Mouse (Mus musculus): ENCODE measurements at regions not wholly inside any gene's neighbourhood (a gene's known extent, or its start where the extent isn't known, plus 50 kb on each side); places are given as distances from the start of the nearest gene placed in this dataset.

DNA sequence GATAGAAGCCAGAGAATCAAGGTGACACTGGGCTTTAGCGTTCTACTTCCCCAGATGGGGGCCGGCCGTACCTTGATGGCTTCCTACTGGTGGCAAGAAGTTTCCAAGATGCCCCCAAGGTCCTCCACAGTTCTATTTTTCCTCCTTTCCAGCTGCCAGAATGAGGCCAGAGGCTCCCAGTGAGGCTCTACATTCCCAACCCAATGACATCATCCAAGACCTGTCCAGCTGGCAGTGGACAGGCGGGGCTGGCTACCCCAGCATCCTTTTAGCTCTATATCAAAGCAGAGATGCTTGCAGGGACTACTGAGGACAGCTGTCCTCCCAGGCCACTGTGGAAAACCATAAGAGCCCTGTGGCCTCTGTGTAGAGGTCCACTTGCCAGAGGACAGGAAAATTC, 53.8 kb upstream of the Stx16 start:
- no peaks in the 10 kb centered on the region for H3K9me3 ChIP-seq (replicated peaks)
- no peaks in the 10 kb centered on the region for H3K36me3 ChIP-seq
- 94% methylated on average over 4 of the region's 4 CpGs for WGBS
- no peak overlapping the region for H3K4me3 ChIP-seq
- peaks cover 7% of the 10 kb centered on the region; the same call in 1 of the 2 replicates for H3K4me1 ChIP-seq
- no peaks in the 10 kb centered on the region for H3K27me3 ChIP-seq (ENCODE audit: low read depth, poor library complexity, severe bottlenecking)
- DNase-seq (ENCODE audit: low spot score) = peak; percentile 10
- H3K27ac ChIP-seq (replicated peaks) = no peak overlapping the region

DNA sequence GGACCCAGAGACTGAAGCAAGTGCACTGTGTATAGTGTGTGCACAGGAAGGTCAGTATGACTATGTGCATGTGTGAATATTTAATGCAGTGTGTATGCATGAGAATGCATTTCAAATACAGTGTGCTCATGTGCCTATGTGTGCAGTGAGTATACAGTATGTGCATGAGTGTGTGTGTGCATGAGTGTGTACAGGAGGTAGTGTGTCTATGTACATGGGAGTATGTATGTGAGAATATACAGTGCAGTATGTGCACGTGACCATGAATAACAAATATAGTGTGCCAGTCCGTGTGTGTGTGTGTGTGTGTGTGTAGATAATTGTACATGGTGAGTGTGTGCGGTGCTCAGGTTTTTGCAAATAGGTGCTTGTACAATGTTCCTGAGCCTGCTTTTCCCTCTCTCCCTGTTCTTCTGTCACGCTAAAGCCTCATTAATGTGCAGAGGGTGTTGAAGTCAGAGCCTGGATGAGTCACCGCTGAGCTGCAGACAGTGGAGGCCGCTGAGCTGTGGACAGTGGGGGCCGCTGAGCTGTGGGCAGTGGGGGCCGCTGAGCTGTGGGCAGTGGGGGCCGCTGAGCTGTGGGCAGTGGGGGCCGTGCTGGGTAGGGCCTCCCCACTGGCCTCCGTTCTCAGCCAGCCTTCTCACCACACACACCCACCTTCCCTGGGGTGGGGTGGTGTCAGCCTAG, 50.8 kb upstream of the Stx16 start:
- peak; percentile 6 for DNase-seq (ENCODE audit: low spot score)
- H3K27me3 ChIP-seq (ENCODE audit: low read depth, poor library complexity, severe bottlenecking) = no peaks in the 10 kb centered on the region
- 0 out of 2 replicates have a peak overlapping the region, but pooled peaks have one; percentile 23 for H3K27ac ChIP-seq (replicated peaks)
- 84% methylated on average over 11 of the region's 11 CpGs for WGBS
- no peaks in the 10 kb centered on the region for H3K36me3 ChIP-seq
- no peaks in the 10 kb centered on the region for H3K9me3 ChIP-seq (replicated peaks)
- H3K4me1 ChIP-seq = peaks cover 7% of the 10 kb centered on the region; the same call in 1 of the 2 replicates
- no peak overlapping the region for H3K4me3 ChIP-seq
